Mouse (Mus musculus): ENCODE results near the gene Washc1.
"Not testable (repeated sequence)": the region's sequence is repeated elsewhere in the genome, so short reads cannot be mapped to it uniquely, and the experiment has no call there.

- TF ChIP-seq CTCF (IDR thresholded peaks at IDR 0.05; ENCODE audit: low read depth, low read length); GATA1 (IDR thresholded peaks at IDR 0.05; ENCODE audit: borderline replicate concordance, low read length); TAL1 (conservative IDR thresholded peaks at IDR 0.05; ENCODE audit: low read depth, low read length); GATA2 (IDR thresholded peaks at IDR 0.05; ENCODE audit: borderline replicate concordance, low read depth, low read length): not testable (repeated sequence)
These were observed 41.6 kb downstream of the Washc1 start for GRCm38 (mm10) chr17:66152706-66153662.

Measured in G1E (cell line).